Mouse (Mus musculus): ENCODE results near the gene Mast1.

- TF ChIP-seq KAT2A (IDR thresholded peaks at IDR 0.05; ENCODE audit: insufficient replicate concordance, low read length) (no peak), USF1 (IDR thresholded peaks at IDR 0.05; ENCODE audit: low read depth, low read length) (no peak), EP300 (IDR thresholded peaks at IDR 0.05; ENCODE audit: low read length) (no peak), NELFE (IDR thresholded peaks at IDR 0.05; ENCODE audit: low read depth, low read length) (no peak), POLR2A (IDR thresholded peaks at IDR 0.05; ENCODE audit: low read depth, low read length) (no peak), TBP (conservative IDR thresholded peaks at IDR 0.05; ENCODE audit: low read depth, low read length) (no peak), CTCF (conservative IDR thresholded peaks at IDR 0.05 in 1 of 2, IDR thresholded peaks at IDR 0.05 in 1 of 2; ENCODE audit: low read depth in 2 of 2, low read length in 2 of 2) (no peak), SIN3A (IDR thresholded peaks at IDR 0.05; ENCODE audit: low read length) (no peak), ZKSCAN1 (IDR thresholded peaks at IDR 0.05; ENCODE audit: borderline replicate concordance, low read depth, low read length) (no peak)
These were observed 2.3 kb downstream of the Mast1 start for GRCm38 (mm10) chr8:84934860-84935259.

Measured in CH12.LX (cell line).